Mouse (Mus musculus): Measurements from ENCODE around the gene Rnd1. TPM values are rescaled to one million over a fixed set of nuclear protein-coding genes. Genes with fewer than 3 reads are reported as not detected.
A peak's percentile ranks its signal among the peaks of the same experiment; 100 is the strongest.

Rnd1 gene
- polyA plus RNA-seq, 1 experiment from 2014 or later: 5.2 TPM

DNA sequence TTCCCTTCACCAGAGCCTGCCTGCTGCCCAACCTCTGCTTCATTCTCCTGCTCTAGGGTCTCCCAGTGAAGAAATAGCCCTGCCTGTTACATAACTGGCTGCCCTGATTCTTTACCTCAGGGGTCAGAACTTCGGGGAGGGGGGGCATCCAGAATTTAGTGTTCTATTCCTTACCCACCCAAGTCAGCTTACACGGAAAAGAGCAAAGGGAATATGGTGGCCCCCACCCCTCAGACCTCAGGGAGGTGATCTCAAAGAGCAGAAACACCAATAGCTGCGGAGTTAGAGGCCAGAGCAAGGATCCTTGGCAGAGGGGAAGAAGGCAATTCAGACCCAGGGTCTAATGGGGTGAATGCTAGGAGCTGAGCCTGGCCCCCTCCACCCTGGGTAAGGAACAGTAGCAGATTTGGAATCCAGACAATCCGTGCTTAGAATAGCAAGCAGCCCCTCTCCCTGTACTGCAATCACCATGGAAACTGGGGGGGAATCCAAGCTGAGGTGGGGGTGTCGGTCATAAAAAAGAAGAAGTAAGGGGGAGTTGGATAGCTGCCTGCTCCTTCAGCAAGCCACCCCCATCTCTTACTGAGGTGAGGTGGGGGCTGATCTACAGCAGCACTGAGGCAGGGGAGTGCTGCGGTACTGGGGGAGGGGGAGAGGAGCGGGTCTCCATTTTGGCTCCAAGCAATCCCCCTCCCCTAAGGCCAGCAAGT, 2.8 kb downstream of the Rnd1 start:
- peak; percentile 73 for ATAC-seq (ENCODE audit: insufficient read depth, low FRiP score, low TSS enrichment)
- Histone ChIP-seq H3K4me2 (ENCODE audit: low read depth) (peak overlapping the region; percentile 87), H3K36me3 (ENCODE audit: control insufficient read depth, insufficient read depth, low read length) (no peaks in the 10 kb centered on the region), H3K27ac (ENCODE audit: low read depth, low read length) (peak overlapping the region; percentile 72; the same call in 1 of the 2 replicates), H3K9ac (ENCODE audit: low read length) (peak overlapping the region; percentile 61), H3K9me3 (ENCODE audit: control insufficient read depth, low read length) (no peaks in the 10 kb centered on the region), H3K4me3 (ENCODE audit: low read depth, low read length) (peak overlapping the region; percentile 48), H3K27me3 (ENCODE audit: control insufficient read depth, insufficient read depth, low read length) (peaks cover 13% of the 10 kb centered on the region; the same call in 1 of the 2 replicates), H3K4me1 (ENCODE audit: control insufficient read depth, insufficient read depth, low read length) (peaks cover 32% of the 10 kb centered on the region)
- peak; percentile 77 for DNase-seq (ENCODE audit: low spot score)
- WGBS: 14% methylated on average over 6 of the region's 7 CpGs

DNA sequence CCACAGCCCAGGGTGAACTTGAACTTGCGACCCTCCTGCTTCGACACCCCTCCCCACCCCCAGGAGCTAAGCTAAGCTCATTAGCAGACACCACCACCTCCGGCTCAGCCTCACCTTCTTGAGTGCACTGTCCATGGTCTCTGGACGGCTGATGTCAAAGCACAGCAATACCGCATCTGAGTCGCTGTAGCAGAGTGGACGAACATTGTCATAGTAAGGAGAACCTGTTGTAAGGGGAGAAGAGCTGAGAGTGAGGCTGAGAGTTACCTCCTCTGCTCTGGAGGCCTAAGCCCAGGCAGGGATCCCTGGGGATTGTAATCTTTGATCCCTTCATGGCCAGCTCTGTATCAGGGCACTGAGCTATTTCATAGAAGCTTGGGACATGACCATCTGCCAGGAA, 3.5 kb downstream of the Rnd1 start:
- Histone ChIP-seq H3K4me1 (ENCODE audit: control insufficient read depth, insufficient read depth, low read length) (peaks cover 32% of the 10 kb centered on the region), H3K9me3 (ENCODE audit: control insufficient read depth, low read length) (no peaks in the 10 kb centered on the region), H3K4me3 (ENCODE audit: low read depth, low read length) (no peak overlapping the region), H3K9ac (ENCODE audit: low read length) (peak overlapping the region; percentile 18; the same call in 1 of the 2 replicates), H3K36me3 (ENCODE audit: control insufficient read depth, insufficient read depth, low read length) (no peaks in the 10 kb centered on the region), H3K4me2 (ENCODE audit: low read depth) (peak overlapping the region; percentile 87), H3K27me3 (ENCODE audit: control insufficient read depth, insufficient read depth, low read length) (peaks cover 13% of the 10 kb centered on the region; the same call in 1 of the 2 replicates), H3K27ac (ENCODE audit: low read depth, low read length) (no peak overlapping the region)
- ATAC-seq (ENCODE audit: insufficient read depth, low FRiP score, low TSS enrichment): no peak
- DNase-seq (ENCODE audit: low spot score): no peak
- WGBS: 81% methylated on average over 7 of the region's 7 CpGs

DNA sequence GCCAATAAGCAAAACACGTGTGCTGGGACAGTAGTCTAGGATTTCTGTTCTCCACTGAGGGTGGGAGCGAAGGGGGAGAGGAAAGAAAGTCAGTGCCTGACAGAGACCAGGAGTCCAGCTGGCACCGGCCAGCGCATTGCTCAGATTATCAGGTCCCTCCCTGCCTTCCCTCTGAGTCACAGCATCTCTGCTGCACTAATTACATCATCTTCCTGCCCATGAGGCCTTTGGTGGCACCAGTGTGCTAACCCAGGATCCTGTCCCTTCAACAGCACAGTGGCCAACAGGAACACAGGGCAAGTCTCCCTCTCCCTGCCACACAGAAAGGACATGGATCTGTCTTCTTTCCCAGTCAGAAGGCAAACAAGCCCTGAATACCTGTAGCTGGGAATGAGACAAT, 4.7 kb downstream of the Rnd1 start:
- H3K36me3 ChIP-seq (ENCODE audit: control insufficient read depth, insufficient read depth, low read length): no peaks in the 10 kb centered on the region
- no peak overlapping the region for H3K9ac ChIP-seq (ENCODE audit: low read length)
- no peak overlapping the region for H3K4me2 ChIP-seq (ENCODE audit: low read depth)
- H3K4me3 ChIP-seq (ENCODE audit: low read depth, low read length): no peak overlapping the region
- 81% methylated on average over 4 of the region's 4 CpGs for WGBS
- no peaks in the 10 kb centered on the region for H3K9me3 ChIP-seq (ENCODE audit: control insufficient read depth, low read length)
- peaks cover 13% of the 10 kb centered on the region; the same call in 1 of the 2 replicates for H3K27me3 ChIP-seq (ENCODE audit: control insufficient read depth, insufficient read depth, low read length)
- DNase-seq (ENCODE audit: low spot score) (no peak), ATAC-seq (ENCODE audit: insufficient read depth, low FRiP score, low TSS enrichment) (no peak)
- H3K27ac ChIP-seq (ENCODE audit: low read depth, low read length): no peak overlapping the region
- peaks cover 32% of the 10 kb centered on the region for H3K4me1 ChIP-seq (ENCODE audit: control insufficient read depth, insufficient read depth, low read length)

DNA sequence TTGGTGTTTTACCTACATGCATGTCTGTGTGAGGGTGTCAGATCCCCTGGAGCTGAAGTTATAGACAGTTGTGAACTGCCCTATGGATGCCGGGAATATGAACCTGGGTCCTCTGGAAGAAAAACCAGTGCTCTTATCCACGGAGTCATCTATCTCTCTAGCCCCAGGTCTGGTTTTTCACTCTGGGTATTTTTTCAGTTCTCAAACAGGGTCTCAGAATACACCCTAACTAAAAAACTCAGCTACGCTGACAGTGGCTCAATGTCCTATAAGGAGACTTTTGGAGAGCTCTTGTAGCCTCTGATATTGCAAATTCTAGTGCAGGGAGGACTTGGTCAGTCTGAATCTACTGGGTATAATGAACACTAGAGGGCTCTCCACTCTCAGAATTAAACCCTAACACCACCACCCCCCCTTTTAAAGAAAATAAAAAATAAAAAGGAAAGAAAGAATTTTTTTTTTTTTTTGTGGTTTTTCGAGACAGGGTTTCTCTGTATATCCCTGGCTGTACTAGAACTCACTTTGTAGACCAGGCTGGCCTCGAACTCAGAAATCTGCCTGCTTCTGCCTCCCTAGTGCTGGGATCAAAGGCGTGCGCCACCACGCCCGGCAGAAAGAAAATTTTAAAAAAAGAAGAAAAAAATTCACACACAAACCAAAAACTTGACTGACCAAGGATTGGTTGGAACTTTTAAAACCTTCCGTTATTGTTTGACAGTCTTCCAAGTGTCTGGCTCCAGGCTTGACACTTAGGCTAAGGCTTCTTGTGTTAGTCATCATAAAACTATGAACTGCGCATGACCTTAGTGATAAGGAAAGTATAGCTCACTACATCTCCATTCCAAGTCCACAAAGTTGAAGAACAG, 13.0 kb downstream of the Rnd1 start:
- no peak overlapping the region for H3K27ac ChIP-seq (ENCODE audit: low read depth, low read length)
- no peaks in the 10 kb centered on the region for H3K36me3 ChIP-seq (ENCODE audit: control insufficient read depth, insufficient read depth, low read length)
- H3K9me3 ChIP-seq (ENCODE audit: control insufficient read depth, low read length): no peaks in the 10 kb centered on the region
- no peak overlapping the region for H3K4me3 ChIP-seq (ENCODE audit: low read depth, low read length)
- no peaks in the 10 kb centered on the region for H3K27me3 ChIP-seq (ENCODE audit: control insufficient read depth, insufficient read depth, low read length)
- H3K9ac ChIP-seq (ENCODE audit: low read length): no peak overlapping the region
- 83% methylated on average over 11 of the region's 11 CpGs for WGBS
- no peak for DNase-seq (ENCODE audit: low spot score)
- ATAC-seq (ENCODE audit: insufficient read depth, low FRiP score, low TSS enrichment): no peak
- no peaks in the 10 kb centered on the region; the same call in 1 of the 2 replicates for H3K4me1 ChIP-seq (ENCODE audit: control insufficient read depth, insufficient read depth, low read length)
- no peak overlapping the region for H3K4me2 ChIP-seq (ENCODE audit: low read depth)

DNA sequence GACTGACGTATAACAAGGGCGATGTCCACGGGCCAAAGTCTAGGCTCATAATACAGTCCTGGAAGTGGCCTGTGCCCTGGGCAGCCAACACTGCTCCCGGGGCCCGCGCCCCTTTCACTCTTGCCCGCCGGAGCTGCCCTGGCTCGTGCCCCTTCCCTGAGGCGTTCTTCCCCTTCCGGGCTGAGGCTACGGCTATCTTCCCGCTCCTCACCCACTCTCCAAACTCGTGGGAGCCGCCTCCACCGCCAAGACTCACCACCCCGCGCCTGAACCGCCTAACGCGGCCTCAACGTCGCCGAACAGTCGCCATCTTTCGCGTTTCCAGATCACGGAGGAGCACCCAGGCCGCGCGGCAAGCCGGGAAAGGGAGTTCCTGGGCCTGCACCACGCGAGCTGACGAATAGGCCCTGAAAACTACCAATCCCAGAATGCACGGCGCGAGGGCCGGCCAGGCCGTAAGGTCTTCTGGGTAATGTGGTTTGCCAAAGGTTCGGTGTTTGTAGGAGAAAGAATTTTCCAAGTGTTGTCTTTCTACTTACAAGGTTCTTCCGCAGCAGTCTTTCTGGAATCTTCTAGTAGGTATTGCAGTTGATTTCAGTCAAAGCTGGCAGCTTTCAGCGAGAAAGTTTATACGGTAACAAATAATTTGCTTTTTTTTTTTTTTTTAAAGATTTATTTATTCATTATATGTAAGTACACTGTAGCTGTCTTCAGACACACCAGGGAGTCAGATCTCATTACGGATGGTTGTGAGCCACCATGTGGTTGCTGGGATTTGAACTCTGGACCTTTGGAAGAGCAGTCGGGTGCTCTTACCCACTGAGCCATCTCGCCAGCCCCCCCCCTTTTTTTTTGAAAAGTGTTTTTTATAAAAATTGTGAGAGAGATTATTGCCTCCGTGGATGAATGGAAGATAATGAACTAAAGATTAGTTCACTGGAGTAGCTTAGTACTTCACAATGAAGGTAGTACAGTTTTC, 14.4 kb downstream of the Rnd1 start, which contains the start of gene Ddx23:
Ddx23 (minus strand) TSS at position 328 of the 979 bp plus-strand sequence.
- peak; percentile 92 for ATAC-seq (ENCODE audit: insufficient read depth, low FRiP score, low TSS enrichment)
- no peaks in the 10 kb centered on the region for H3K9me3 ChIP-seq (ENCODE audit: control insufficient read depth, low read length)
- peak within 1 kb of the TSS; percentile 82 for H3K4me2 ChIP-seq (ENCODE audit: low read depth)
- 4% methylated on average over 47 of the region's 48 CpGs for WGBS
- peaks cover 6% of the 10 kb centered on the region for H3K36me3 ChIP-seq (ENCODE audit: control insufficient read depth, insufficient read depth, low read length)
- no peaks in the 10 kb centered on the region for H3K27me3 ChIP-seq (ENCODE audit: control insufficient read depth, insufficient read depth, low read length)
- no peaks in the 10 kb centered on the region; the same call in 1 of the 2 replicates for H3K4me1 ChIP-seq (ENCODE audit: control insufficient read depth, insufficient read depth, low read length)
- peak within 1 kb of the TSS; percentile 80 for H3K27ac ChIP-seq (ENCODE audit: low read depth, low read length)
- H3K4me3 ChIP-seq (ENCODE audit: low read depth, low read length): peak within 1 kb of the TSS; percentile 67
- peak within 1 kb of the TSS; percentile 93 for H3K9ac ChIP-seq (ENCODE audit: low read length)
- peak; percentile 97 for DNase-seq (ENCODE audit: low spot score)

DNA sequence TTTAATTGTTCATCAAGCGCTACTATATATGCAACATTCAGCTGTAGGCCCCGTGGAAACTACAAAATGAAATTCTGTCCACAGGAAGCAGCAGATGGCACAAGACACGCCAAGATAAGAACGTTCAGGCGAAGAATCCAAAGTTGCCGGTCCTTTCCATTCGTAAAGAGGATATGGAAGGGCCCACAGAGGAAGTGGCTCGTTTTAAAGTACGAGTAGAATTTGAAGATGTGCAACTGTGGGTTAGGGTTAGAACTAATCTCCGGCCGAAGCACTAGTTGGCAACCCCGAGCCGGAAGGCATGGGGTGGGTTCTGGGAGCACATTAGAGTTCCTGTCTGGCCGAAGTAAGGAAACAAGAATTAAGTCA, 15.1 kb downstream of the Rnd1 start:
- Histone ChIP-seq H3K27me3 (ENCODE audit: control insufficient read depth, insufficient read depth, low read length) (no peaks in the 10 kb centered on the region), H3K9me3 (ENCODE audit: control insufficient read depth, low read length) (no peaks in the 10 kb centered on the region), H3K36me3 (ENCODE audit: control insufficient read depth, insufficient read depth, low read length) (peaks cover 12% of the 10 kb centered on the region), H3K4me1 (ENCODE audit: control insufficient read depth, insufficient read depth, low read length) (no peaks in the 10 kb centered on the region; the same call in 1 of the 2 replicates), H3K9ac (ENCODE audit: low read length) (peak overlapping the region; percentile 93), H3K4me3 (ENCODE audit: low read depth, low read length) (peak overlapping the region; percentile 67), H3K4me2 (ENCODE audit: low read depth) (peak overlapping the region; percentile 82), H3K27ac (ENCODE audit: low read depth, low read length) (peak overlapping the region; percentile 80)
- ATAC-seq (ENCODE audit: insufficient read depth, low FRiP score, low TSS enrichment) (no peak), DNase-seq (ENCODE audit: low spot score) (peak; percentile 35)
- WGBS: 3% methylated on average over 14 of the region's 14 CpGs

DNA sequence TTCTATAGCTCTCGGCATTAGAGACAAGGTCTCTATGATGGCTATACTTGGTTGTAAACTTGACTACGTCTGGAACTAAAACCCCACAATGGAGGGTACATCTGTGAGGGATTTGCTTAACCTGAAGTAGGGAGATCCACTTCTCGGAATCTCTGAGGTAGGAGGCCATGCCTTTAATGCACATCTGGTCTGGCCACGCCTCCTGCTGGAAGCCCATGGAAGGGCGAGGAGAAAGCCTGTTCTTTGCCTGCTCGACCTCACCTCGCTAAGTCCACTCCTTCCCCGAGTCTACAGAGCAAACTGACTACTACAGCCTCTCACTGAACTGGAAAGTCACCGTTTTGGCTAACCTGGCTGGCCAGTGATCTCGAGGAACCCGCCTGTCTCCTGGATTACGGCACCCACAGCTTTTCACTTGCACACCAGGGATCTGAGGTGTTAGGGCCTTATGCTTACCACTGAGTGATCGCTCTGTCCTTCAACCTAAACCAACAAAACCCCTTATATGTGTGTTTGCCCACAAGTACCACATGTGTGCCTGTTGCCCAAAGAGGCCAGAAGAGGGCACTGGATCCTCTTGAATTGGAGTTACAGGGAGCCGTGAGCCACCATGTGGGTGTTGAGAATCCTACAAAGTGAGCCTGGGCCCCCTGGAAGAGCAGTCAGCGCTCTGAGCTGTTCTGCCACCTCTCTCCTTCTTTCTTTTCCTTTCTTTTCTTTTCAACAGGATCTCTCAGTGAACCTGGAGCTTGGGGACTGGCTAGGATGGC, 20.1 kb downstream of the Rnd1 start:
- H3K9ac ChIP-seq (ENCODE audit: low read length): no peak overlapping the region
- no peak overlapping the region for H3K27ac ChIP-seq (ENCODE audit: low read depth, low read length)
- H3K4me2 ChIP-seq (ENCODE audit: low read depth): no peak overlapping the region
- no peaks in the 10 kb centered on the region; the same call in 1 of the 2 replicates for H3K4me1 ChIP-seq (ENCODE audit: control insufficient read depth, insufficient read depth, low read length)
- no peaks in the 10 kb centered on the region for H3K9me3 ChIP-seq (ENCODE audit: control insufficient read depth, low read length)
- H3K4me3 ChIP-seq (ENCODE audit: low read depth, low read length): no peak overlapping the region
- 83% methylated on average over 15 of the region's 15 CpGs for WGBS
- DNase-seq (ENCODE audit: low spot score) (no peak), ATAC-seq (ENCODE audit: insufficient read depth, low FRiP score, low TSS enrichment) (no peak)
- no peaks in the 10 kb centered on the region for H3K27me3 ChIP-seq (ENCODE audit: control insufficient read depth, insufficient read depth, low read length)
- peaks cover 47% of the 10 kb centered on the region for H3K36me3 ChIP-seq (ENCODE audit: control insufficient read depth, insufficient read depth, low read length)
